Mouse (Mus musculus) lung, postnatal 0 days (tissue): Measurements from ENCODE around the gene Setd2.

Experiments used
- CTCF ChIP-seq: IDR thresholded peaks from 2 replicates; pipeline ENCODE4 v1.5.1; 2016; ENCODE audit warnings: antibody characterized with exemption, mild to moderate bottlenecking
- EP300 ChIP-seq: IDR thresholded peaks from 2 replicates; pipeline ENCODE4 v1.6.1; 2016; ENCODE audit warnings: antibody characterized with exemption, mild to moderate bottlenecking, control low read depth

DNA sequence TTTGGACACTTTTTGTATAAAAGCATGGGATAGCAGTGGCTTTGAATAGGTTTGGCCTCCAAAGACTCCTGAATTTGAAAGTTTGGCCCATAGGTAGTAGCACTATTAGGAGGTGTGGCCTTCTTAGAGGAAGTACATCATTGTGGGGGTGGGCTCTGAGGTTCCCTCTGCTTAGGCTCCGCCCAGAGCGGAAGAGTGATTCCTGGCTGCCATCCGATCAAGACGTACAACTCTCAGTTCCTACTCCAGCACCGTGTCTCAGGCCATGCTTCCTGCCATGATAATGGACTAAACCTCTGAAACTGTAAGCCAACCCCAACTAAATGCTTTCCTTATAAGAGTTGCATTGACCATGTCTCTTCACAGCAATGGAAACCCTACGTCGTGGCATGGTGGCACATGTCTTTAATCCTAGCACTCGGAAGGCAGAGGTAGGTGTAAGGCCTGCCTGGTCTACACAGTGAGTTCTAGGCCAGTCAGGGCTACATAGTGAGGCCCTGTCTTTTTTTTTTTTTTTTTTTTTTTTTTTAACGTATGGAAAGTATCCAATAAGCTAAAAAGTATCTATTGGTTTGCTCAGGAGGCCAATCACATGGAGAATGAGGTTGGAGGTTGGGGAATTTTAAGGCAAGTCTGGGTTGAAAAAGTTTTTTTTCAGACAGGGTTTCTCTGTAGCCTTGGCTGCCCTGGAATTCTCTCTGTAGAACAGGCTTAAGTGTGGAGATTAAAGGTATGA is 3.2 kb upstream of the Setd2 start:
- TF ChIP-seq EP300 (no peak), CTCF (no peak)
